ENCODE assay signal across 9 mouse cellular contexts in genomic region chr4:55042573-55042972, GRCm38 (mm10).
A peak's percentile ranks its signal among the peaks of the same experiment; 100 is the strongest.
DNase-seq lines count a peak whose midpoint lies in the region; ATAC-seq and TF ChIP-seq lines count a peak whose summit lies in the region.
"Had no signal": no experiment of that assay in that cellular context is flagged by ENCODE, and none has a peak within 500 bp of the region (broad histone marks: within the 10 kb centered on the region; RNA-seq: fewer than 3 reads in every experiment).

No protein-coding gene starts in this region.

- no peaks in the 10 kb centered on the region for H3K4me1 ChIP-seq in intestine, embryonic 14.5 days (replicated peaks; ENCODE audit: control insufficient read depth, insufficient read depth, low read length)
- H3K4me1 ChIP-seq in intestine, postnatal 0 days (replicated peaks; ENCODE audit: control insufficient read depth, insufficient read depth, low read length): no peaks in the 10 kb centered on the region
- no peaks in the 10 kb centered on the region for H3K4me1 ChIP-seq in kidney, embryonic 16.5 days (ENCODE audit: insufficient read depth, low read length)

- WGBS in intestine, embryonic 14.5 days: 61% methylated on average over 4 of the region's 4 CpGs
- 67% methylated on average over 4 of the region's 4 CpGs for WGBS in intestine, postnatal 0 days
- WGBS in kidney, embryonic 16.5 days: 58% methylated on average over 4 of the region's 4 CpGs

- H3K9me3 ChIP-seq in intestine, embryonic 14.5 days (ENCODE audit: control insufficient read depth, low read length): no peaks in the 10 kb centered on the region
- no peaks in the 10 kb centered on the region for H3K9me3 ChIP-seq in intestine, postnatal 0 days (ENCODE audit: control insufficient read depth)
- no peaks in the 10 kb centered on the region for H3K9me3 ChIP-seq in kidney, embryonic 16.5 days (ENCODE audit: low read length)

- no peak overlapping the region for H3K4me2 ChIP-seq in intestine, embryonic 14.5 days (ENCODE audit: low read length)
- no peak overlapping the region for H3K4me2 ChIP-seq in intestine, postnatal 0 days (replicated peaks; ENCODE audit: low read depth)
- H3K4me2 ChIP-seq in kidney, embryonic 16.5 days (replicated peaks; ENCODE audit: low read depth, low read length): no peak overlapping the region

- no peak overlapping the region for H3K9ac ChIP-seq in intestine, embryonic 14.5 days (ENCODE audit: low read length)
- no peak overlapping the region for H3K9ac ChIP-seq in intestine, postnatal 0 days (ENCODE audit: low read depth, low read length)
- no peak overlapping the region for H3K9ac ChIP-seq in kidney, embryonic 16.5 days (replicated peaks; ENCODE audit: low read length)

- H3K36me3 ChIP-seq in intestine, embryonic 14.5 days (ENCODE audit: control insufficient read depth, insufficient read depth, low read length): 0 out of 2 replicates have a peak, but pooled peaks cover 21% of the 10 kb centered on the region
- H3K36me3 ChIP-seq in intestine, postnatal 0 days (ENCODE audit: control insufficient read depth, insufficient read depth): no peaks in the 10 kb centered on the region; the same call in 1 of the 2 replicates
- 0 out of 2 replicates have a peak, but pooled peaks cover 2% of the 10 kb centered on the region for H3K36me3 ChIP-seq in kidney, embryonic 16.5 days (ENCODE audit: insufficient read depth, low read length)

- no peak for TF ChIP-seq CTCF in intestine, postnatal 0 days (IDR thresholded peaks at IDR 0.05; ENCODE audit: low read depth)

- H3K27me3 ChIP-seq in intestine, embryonic 14.5 days (replicated peaks; ENCODE audit: control insufficient read depth, insufficient read depth, low read length): no peaks in the 10 kb centered on the region
- H3K27me3 ChIP-seq in intestine, postnatal 0 days (replicated peaks; ENCODE audit: control insufficient read depth, insufficient read depth, low read length): no peaks in the 10 kb centered on the region
- H3K27me3 ChIP-seq in kidney, embryonic 16.5 days (ENCODE audit: insufficient read depth, low read length): no peaks in the 10 kb centered on the region

- no peak for ATAC-seq in intestine, embryonic 14.5 days (replicated peaks; ENCODE audit: low FRiP score, low TSS enrichment, low read depth)
- ATAC-seq in intestine, postnatal 0 days: no peak
- ATAC-seq in kidney, embryonic 16.5 days (ENCODE audit: low FRiP score, low TSS enrichment): 0 out of 2 replicates have a peak, but pooled peaks have one; percentile 39
- ATAC-seq: inflammation-experienced regulatory T-cells, adult 6 months had no signal

- no peak overlapping the region for H3K4me3 ChIP-seq in intestine, embryonic 14.5 days (ENCODE audit: low read depth, low read length)
- H3K4me3 ChIP-seq in intestine, postnatal 0 days (ENCODE audit: low read depth, low read length): no peak overlapping the region
- no peak overlapping the region for H3K4me3 ChIP-seq in kidney, embryonic 16.5 days (ENCODE audit: low read length)

- no peak for DNase-seq in intestine, embryonic 14.5 days (ENCODE audit: low spot score)
- DNase-seq in ES-CJ7 (ENCODE audit: low read depth, low spot score): peak; percentile 17
- peak; percentile 17 for DNase-seq in NIH3T3 (ENCODE audit: low read depth)
- DNase-seq in layer of hippocampus, adult 8-10 months (ENCODE audit: low spot score in 2 of 2): no peak
- no peak for DNase-seq in adrenal gland, postnatal 25 days
- DNase-seq: cerebellum, postnatal 10 days had no signal

- H3K27ac ChIP-seq in intestine, embryonic 14.5 days (ENCODE audit: low read depth): peak overlapping the region; percentile 48; the same call in 1 of the 2 replicates
- no peak overlapping the region for H3K27ac ChIP-seq in intestine, postnatal 0 days (ENCODE audit: low read depth, low read length)
- peak overlapping the region; percentile 52 for H3K27ac ChIP-seq in kidney, embryonic 16.5 days (ENCODE audit: low read length)

Comparison
In these comparisons a context has a peak if more than half of its experiments do, and no peak if none do; other contexts are left out.
1. DNase-seq: peak in ES-CJ7 (single experiment) and NIH3T3 (single experiment); none in intestine, embryonic 14.5 days (single experiment), layer of hippocampus, adult 8-10 months (0 of 2) and adrenal gland, postnatal 25 days (single experiment).